Mouse (Mus musculus): ENCODE measurements around the gene Daam1. TPM values are rescaled to one million over a fixed set of nuclear protein-coding genes. Genes with fewer than 3 reads are reported as not detected.
A peak's percentile ranks its signal among the peaks of the same experiment; 100 is the strongest.

The Daam1 gene
- total RNA-seq, 2 experiments from 2014 or later = 75.5 to 78.1 TPM

- no peak for ATAC-seq (replicated peaks; ENCODE audit: low FRiP score, poor library complexity, severe bottlenecking)
These were observed 89.1 kb downstream of the Daam1 start for GRCm38 (mm10) chr12:71919962-71920361.

GRCm38 (mm10) chr12:71922827-71923381, 92.0 kb downstream of the Daam1 start:
- no peak for ATAC-seq (replicated peaks; ENCODE audit: low FRiP score, poor library complexity, severe bottlenecking)

GRCm38 (mm10) chr12:71924978-71925529, 94.2 kb downstream of the Daam1 start:
- no peak for ATAC-seq (replicated peaks; ENCODE audit: low FRiP score, poor library complexity, severe bottlenecking)

GRCm38 (mm10) chr12:71925990-71926700, 95.3 kb downstream of the Daam1 start:
- no peak for ATAC-seq (replicated peaks; ENCODE audit: low FRiP score, poor library complexity, severe bottlenecking)

- ATAC-seq (replicated peaks; ENCODE audit: low FRiP score, poor library complexity, severe bottlenecking) = no peak
These were observed 97.2 kb downstream of the Daam1 start for GRCm38 (mm10) chr12:71928092-71928491.

GRCm38 (mm10) chr12:71929876-71930275, 99.0 kb downstream of the Daam1 start:
- peak; percentile 23; the same call in 1 of the 2 replicates for ATAC-seq (replicated peaks; ENCODE audit: low FRiP score, poor library complexity, severe bottlenecking)

GRCm38 (mm10) chr12:71932433-71933386, 101.8 kb downstream of the Daam1 start:
- ATAC-seq (replicated peaks; ENCODE audit: low FRiP score, poor library complexity, severe bottlenecking) = peak; percentile 91

- ATAC-seq (replicated peaks; ENCODE audit: low FRiP score, poor library complexity, severe bottlenecking) = no peak
These were observed 103.2 kb downstream of the Daam1 start for GRCm38 (mm10) chr12:71933989-71934645.

- no peak for ATAC-seq (replicated peaks; ENCODE audit: low FRiP score, poor library complexity, severe bottlenecking)
These were observed 105.8 kb downstream of the Daam1 start for GRCm38 (mm10) chr12:71936636-71937035.

GRCm38 (mm10) chr12:71938513-71938912, 107.6 kb downstream of the Daam1 start:
- no peak for ATAC-seq (replicated peaks; ENCODE audit: low FRiP score, poor library complexity, severe bottlenecking)

GRCm38 (mm10) chr12:71941290-71941689, 110.4 kb downstream of the Daam1 start:
- no peak for ATAC-seq (replicated peaks; ENCODE audit: low FRiP score, poor library complexity, severe bottlenecking)

GRCm38 (mm10) chr12:71943112-71943511, 112.2 kb downstream of the Daam1 start:
- ATAC-seq (replicated peaks; ENCODE audit: low FRiP score, poor library complexity, severe bottlenecking) = no peak

GRCm38 (mm10) chr12:71943646-71944045, 112.8 kb downstream of the Daam1 start:
- ATAC-seq (replicated peaks; ENCODE audit: low FRiP score, poor library complexity, severe bottlenecking) = no peak

- ATAC-seq (replicated peaks; ENCODE audit: low FRiP score, poor library complexity, severe bottlenecking) = no peak
These were observed 115.0 kb downstream of the Daam1 start for GRCm38 (mm10) chr12:71945844-71946243.

GRCm38 (mm10) chr12:71946448-71946847, 115.6 kb downstream of the Daam1 start:
- ATAC-seq (replicated peaks; ENCODE audit: low FRiP score, poor library complexity, severe bottlenecking) = no peak

GRCm38 (mm10) chr12:71948972-71949371, 118.1 kb downstream of the Daam1 start:
- no peak for ATAC-seq (replicated peaks; ENCODE audit: low FRiP score, poor library complexity, severe bottlenecking)

GRCm38 (mm10) chr12:71949606-71950005, 118.7 kb downstream of the Daam1 start:
- ATAC-seq (replicated peaks; ENCODE audit: low FRiP score, poor library complexity, severe bottlenecking) = no peak

- no peak for ATAC-seq (replicated peaks; ENCODE audit: low FRiP score, poor library complexity, severe bottlenecking)
These were observed 119.4 kb downstream of the Daam1 start for GRCm38 (mm10) chr12:71950095-71950877.
